Mouse (Mus musculus) myocyte (in vitro differentiated cells): ENCODE results near the gene Kcnj4.

ENCODE experiments used
- CEBPB ChIP-seq: IDR thresholded peaks from 2 replicates; pipeline ENCODE4 v1.6.1; 2011; ENCODE audit warnings: mild to moderate bottlenecking, moderate library complexity; ENCODE audit not compliant: poor library complexity, insufficient read depth, severe bottlenecking
- E2F4 ChIP-seq: IDR thresholded peaks from one replicate; pipeline ENCODE4 v1.6.1; 2011; ENCODE audit warnings: mild to moderate bottlenecking, control low read depth, moderate library complexity; ENCODE audit not compliant: insufficient read depth
- MAX ChIP-seq: IDR thresholded peaks from one replicate; pipeline ENCODE4 v1.6.1; 2011; ENCODE audit warnings: low read depth, mild to moderate bottlenecking, control low read depth
- MYOD1 ChIP-seq, 3 experiments: IDR thresholded peaks; one replicate each; pipeline ENCODE4 v1.6.1; 2011; ENCODE audit warnings: control low read depth in 2 of 3, low read depth in 2 of 3, mild to moderate bottlenecking in 2 of 3, moderate library complexity in 1 of 3; ENCODE audit not compliant: insufficient read length in 2 of 3, control insufficient read depth in 1 of 3
- MYOG ChIP-seq, 3 experiments: IDR thresholded peaks; one replicate each; pipeline ENCODE4 v1.6.1; 2011; ENCODE audit warnings: control low read depth in 2 of 3, low read depth in 2 of 3, mild to moderate bottlenecking in 2 of 3; ENCODE audit not compliant: insufficient read length in 2 of 3, control insufficient read depth in 1 of 3, insufficient read depth in 1 of 3
- POLR2A ChIP-seq: IDR thresholded peaks from one replicate; pipeline ENCODE4 v1.6.1; 2011; ENCODE audit warnings: low read depth, mild to moderate bottlenecking, control low read depth, moderate library complexity; ENCODE audit not compliant: insufficient read length
- POLR2AphosphoS2 ChIP-seq: IDR thresholded peaks from one replicate; pipeline ENCODE4 v1.6.1; 2011; ENCODE audit warnings: low read depth, control low read depth; ENCODE audit not compliant: insufficient read length
- REST ChIP-seq: IDR thresholded peaks from one replicate; pipeline ENCODE4 v1.6.1; 2011; ENCODE audit warnings: mild to moderate bottlenecking, control low read depth, moderate library complexity; ENCODE audit not compliant: insufficient read depth, insufficient read length
- SRF ChIP-seq: IDR thresholded peaks from one replicate; pipeline ENCODE4 v1.6.1; 2011; ENCODE audit warnings: low read depth; ENCODE audit not compliant: control insufficient read depth, insufficient read length
- TCF12 ChIP-seq: IDR thresholded peaks from one replicate; pipeline ENCODE4 v1.6.1; 2011; ENCODE audit warnings: mild to moderate bottlenecking, control low read depth; ENCODE audit not compliant: poor library complexity, insufficient read depth, severe bottlenecking
- TCF3 ChIP-seq: IDR thresholded peaks from one replicate; pipeline ENCODE4 v1.6.1; 2011; ENCODE audit warnings: low read depth, control low read depth; ENCODE audit not compliant: insufficient read length
- USF1 ChIP-seq: IDR thresholded peaks from one replicate; pipeline ENCODE4 v1.6.1; 2011; ENCODE audit warnings: low read depth, mild to moderate bottlenecking, control low read depth, moderate library complexity

- TF ChIP-seq POLR2A = no peak
- no peak for TF ChIP-seq MAX
- TF ChIP-seq POLR2AphosphoS2 = no peak
- no peak for TF ChIP-seq TCF12
- TF ChIP-seq E2F4 = no peak
- TF ChIP-seq USF1 = no peak
- TF ChIP-seq MYOG (IDR thresholded peaks at IDR 0.05; ENCODE audit: control insufficient read depth in 1 of 3, insufficient read depth in 1 of 3, insufficient read length in 2 of 3, low read depth in 2 of 3) = no peak
- no peak for TF ChIP-seq SRF
- no peak for TF ChIP-seq CEBPB
- TF ChIP-seq MYOD1 (IDR thresholded peaks at IDR 0.05; ENCODE audit: control insufficient read depth in 1 of 3, insufficient read length in 2 of 3, low read depth in 2 of 3) = no peak
- no peak for TF ChIP-seq TCF3
- TF ChIP-seq REST = no peak
Measured at GRCm38 (mm10) chr15:79552566-79552965, 47.5 kb upstream of the Kcnj4 start.
